Mouse (Mus musculus) limb, embryonic 10.5 days (tissue): ENCODE measurements around the gene Gpatch8. TPM values are rescaled to one million over a fixed set of nuclear protein-coding genes. Genes with fewer than 3 reads are reported as not detected.
A peak's percentile ranks its signal among the peaks of the same experiment; 100 is the strongest.

Experiments
- DNase-seq: peaks from one replicate; pipeline ENCODE4 v3.0.0-alpha.2; 2017; ENCODE audit warnings: low spot score
- H3K27ac ChIP-seq: fragments of 300-500 bp; sonication (generic); 2 replicates; pipeline ENCODE4 v1.5.1; 2016; ENCODE audit warnings: mild to moderate bottlenecking
- H3K27me3 ChIP-seq: fragments of 300-500 bp; sonication (generic); 2 replicates; pipeline ENCODE4 v1.6.1; 2016; ENCODE audit warnings: low read depth, mild to moderate bottlenecking; ENCODE audit not compliant: poor library complexity, severe bottlenecking
- H3K36me3 ChIP-seq: fragments of 300-500 bp; sonication (generic); 2 replicates; pipeline ENCODE4 v1.6.1; 2016; ENCODE audit warnings: mild to moderate bottlenecking, moderate library complexity
- H3K4me1 ChIP-seq: fragments of 300-500 bp; sonication (generic); 2 replicates; pipeline ENCODE4 v1.6.1; 2016
- H3K4me3 ChIP-seq: fragments of 300-500 bp; sonication (generic); 2 replicates; pipeline ENCODE4 v1.5.1; 2016; ENCODE audit warnings: mild to moderate bottlenecking, moderate library complexity
- H3K9me3 ChIP-seq: fragments of 300-500 bp; sonication (generic); replicated peaks from 2 replicates; pipeline ENCODE4 v1.6.1; 2016; ENCODE audit warnings: mild to moderate bottlenecking
- WGBS: fragments of 180-500 bp; shearing (Covaris S2); methylation state at CpG from one replicate; pipeline ENCODE4 v1.1.7; 2016; 5-methylcytosine and 5-hydroxymethylcytosine counted together
- polyA plus RNA-seq: library from polyadenylated mRNA; unstranded; fragments of >200 nt; fragmentation: Nextera tagmentation; extraction: Ambion mirVana; gene quantifications from 2 replicates; pipeline ENCODE4 v1.2.1, GENCODE M21; 2016

Gpatch8 gene
- polyA plus RNA-seq, 1 experiment from 2014 or later, result 77.1 TPM

DNA sequence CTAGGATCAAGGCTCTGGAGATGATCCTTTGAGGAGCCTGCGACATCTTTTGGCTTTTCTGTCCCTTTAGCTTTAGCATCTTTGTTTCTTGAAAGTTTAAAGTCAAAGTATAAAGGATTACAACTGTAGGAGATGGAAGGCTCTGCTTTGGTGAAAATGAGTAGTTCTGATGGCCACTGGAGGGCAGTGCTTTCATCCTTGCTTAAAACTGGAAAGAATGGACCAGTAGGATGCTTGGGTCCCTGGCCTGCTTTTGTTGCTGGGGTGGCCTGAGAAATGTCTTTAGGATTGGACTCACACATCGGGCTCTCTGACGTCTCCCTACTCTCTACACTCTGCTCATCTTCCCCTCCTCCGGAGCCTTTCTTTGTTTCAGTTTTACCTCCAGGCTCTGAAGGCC lies 75.3 kb downstream of the Gpatch8 start:
- Histone ChIP-seq H3K27me3 (no peaks in the 10 kb centered on the region), H3K27ac (no peak overlapping the region), H3K4me1 (no peaks in the 10 kb centered on the region), H3K9me3 (no peaks in the 10 kb centered on the region), H3K4me3 (no peak overlapping the region), H3K36me3 (peaks cover 86% of the 10 kb centered on the region)
- no peak for DNase-seq
- 91% methylated on average over 4 of the region's 4 CpGs for WGBS

DNA sequence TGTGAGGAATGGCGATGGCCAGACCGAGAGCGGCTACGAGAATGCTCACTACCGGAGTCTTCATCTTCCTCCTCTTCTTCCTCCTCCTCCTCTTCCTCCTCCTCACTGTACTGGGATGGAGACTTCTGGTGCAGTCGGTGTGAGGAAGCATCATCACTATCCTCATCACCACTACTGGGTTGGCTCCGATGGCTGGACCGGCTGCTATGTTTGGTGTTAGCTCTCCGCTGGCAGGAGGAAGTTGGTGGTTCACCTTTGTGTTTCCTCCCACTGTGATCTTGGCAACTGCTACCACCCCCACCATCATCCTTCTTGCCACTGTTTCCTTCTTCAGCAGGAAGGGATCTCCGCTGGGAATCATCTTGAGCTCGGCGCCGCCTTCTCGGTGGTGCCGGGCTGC lies 76.1 kb downstream of the Gpatch8 start:
- 97% methylated on average over 15 of the region's 15 CpGs for WGBS
- peaks cover 84% of the 10 kb centered on the region for H3K36me3 ChIP-seq
- no peak overlapping the region for H3K4me3 ChIP-seq
- no peaks in the 10 kb centered on the region for H3K4me1 ChIP-seq
- H3K27ac ChIP-seq, result no peak overlapping the region
- no peaks in the 10 kb centered on the region for H3K9me3 ChIP-seq
- no peak for DNase-seq
- H3K27me3 ChIP-seq, result no peaks in the 10 kb centered on the region

DNA sequence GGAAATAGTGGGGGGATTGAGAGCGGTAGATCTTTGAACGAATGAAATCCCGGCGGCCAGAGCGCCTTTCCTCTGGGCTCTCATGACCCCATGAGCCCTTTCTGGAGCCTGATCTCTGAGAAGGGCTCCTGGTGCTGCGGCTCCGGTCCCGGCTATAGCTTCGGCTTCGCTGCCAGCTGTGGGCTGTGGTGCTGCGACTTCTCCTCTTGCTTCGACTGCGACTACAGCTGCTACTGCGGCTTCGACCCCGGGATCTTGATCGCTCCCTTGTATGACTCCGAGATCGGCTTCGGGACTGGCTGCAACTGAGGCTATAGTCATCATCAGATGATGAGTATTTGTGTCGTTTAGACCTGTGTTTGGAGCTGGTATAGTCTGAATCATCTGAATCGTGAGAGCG lies 76.6 kb downstream of the Gpatch8 start:
- no peaks in the 10 kb centered on the region for H3K27me3 ChIP-seq
- 96% methylated on average over 23 of the region's 23 CpGs for WGBS
- H3K27ac ChIP-seq, result no peak overlapping the region
- H3K36me3 ChIP-seq, result peaks cover 82% of the 10 kb centered on the region
- no peaks in the 10 kb centered on the region for H3K9me3 ChIP-seq
- no peak for DNase-seq
- no peak overlapping the region for H3K4me3 ChIP-seq
- no peaks in the 10 kb centered on the region for H3K4me1 ChIP-seq

DNA sequence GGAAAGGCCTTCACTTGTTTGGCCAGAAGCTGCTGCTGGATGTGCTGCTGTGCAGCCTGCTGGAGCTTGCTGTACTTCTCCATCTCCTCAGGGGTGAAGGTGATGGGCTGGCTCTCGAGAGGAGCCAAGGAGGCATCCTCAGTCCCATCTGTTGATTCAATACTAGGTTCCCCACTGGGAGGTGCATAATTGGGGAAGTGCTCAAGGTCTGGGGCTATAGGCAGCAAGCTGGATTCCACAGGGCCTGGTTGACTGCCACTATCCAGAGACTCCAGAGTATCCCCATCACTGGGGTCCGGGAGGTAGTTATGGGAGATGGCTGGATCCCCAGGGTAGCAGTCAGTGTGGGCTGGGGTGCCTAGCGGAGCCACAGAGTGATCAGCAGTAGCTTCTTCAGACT lies 77.5 kb downstream of the Gpatch8 start:
- no peaks in the 10 kb centered on the region for H3K9me3 ChIP-seq
- H3K4me1 ChIP-seq, result no peaks in the 10 kb centered on the region
- no peak for DNase-seq
- no peaks in the 10 kb centered on the region for H3K27me3 ChIP-seq
- WGBS, result 88% methylated on average over 3 of the region's 3 CpGs
- no peak overlapping the region for H3K27ac ChIP-seq
- no peak overlapping the region for H3K4me3 ChIP-seq
- H3K36me3 ChIP-seq, result peaks cover 78% of the 10 kb centered on the region

DNA sequence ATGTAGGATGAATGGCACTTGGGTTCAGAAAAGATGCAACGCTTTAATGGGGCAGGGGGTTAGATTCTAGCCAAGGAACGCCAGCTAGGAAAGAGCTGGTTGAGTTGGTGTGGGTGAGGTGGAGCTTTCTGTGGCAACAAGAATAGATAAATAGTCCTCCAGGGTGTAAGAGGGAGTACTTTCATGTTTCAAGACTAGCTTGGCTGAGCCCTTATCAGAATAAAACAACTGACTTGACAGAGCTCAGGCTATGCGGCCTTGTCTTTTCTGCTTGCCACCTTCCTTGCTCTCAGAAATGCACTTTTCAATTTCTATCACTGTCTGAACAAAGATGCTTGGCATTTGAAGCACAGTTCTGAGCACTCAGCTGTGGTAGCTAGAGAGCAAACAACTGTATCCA lies 81.2 kb downstream of the Gpatch8 start:
- H3K4me1 ChIP-seq, result no peaks in the 10 kb centered on the region
- no peak for DNase-seq
- H3K27me3 ChIP-seq, result 0 out of 2 replicates have a peak, but pooled peaks cover under 1% of the 10 kb centered on the region
- no peaks in the 10 kb centered on the region for H3K9me3 ChIP-seq
- H3K4me3 ChIP-seq, result no peak overlapping the region
- H3K27ac ChIP-seq, result no peak overlapping the region
- 92% methylated on average over 3 of the region's 3 CpGs for WGBS
- peaks cover 46% of the 10 kb centered on the region for H3K36me3 ChIP-seq

DNA sequence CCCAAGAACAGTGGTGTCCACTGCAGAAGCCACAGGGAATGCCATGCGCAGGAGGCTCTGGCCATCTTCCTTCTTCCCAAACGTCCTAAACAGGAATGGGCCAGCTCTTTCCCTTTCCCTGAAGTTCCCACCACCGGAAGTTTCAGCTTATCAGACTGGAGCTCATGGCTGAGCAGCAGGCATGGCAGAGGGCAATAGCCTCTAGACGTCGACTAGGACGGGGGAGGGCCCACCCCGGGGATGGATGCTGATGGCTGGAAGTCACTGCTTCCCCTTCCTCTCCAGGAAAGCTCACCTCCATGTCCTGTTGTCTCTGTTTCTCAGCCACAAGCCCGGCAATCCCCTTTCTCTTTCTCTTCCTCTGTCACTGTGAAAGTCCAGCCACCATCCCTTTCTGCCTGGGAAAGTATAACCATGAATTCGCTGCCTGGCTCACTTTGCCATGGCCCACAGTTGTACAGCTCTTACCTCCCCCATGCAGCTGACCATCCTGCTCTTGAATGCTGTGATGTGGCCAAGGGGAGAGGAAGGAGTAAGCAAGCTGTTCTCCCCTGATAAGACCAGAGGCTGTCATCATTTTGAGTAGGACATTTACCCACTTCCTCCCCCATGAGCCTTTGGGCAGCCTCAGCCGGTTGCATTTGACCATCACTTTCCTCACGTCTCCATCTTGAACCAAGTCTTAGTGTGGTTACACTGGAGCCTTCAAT lies 86.4 kb downstream of the Gpatch8 start, which contains the start of gene Itga2b:
Itga2b (minus strand) TSS at position 475 of the 710 bp plus-strand sequence.
- no peak for DNase-seq
- H3K4me3 ChIP-seq, result no peak within 1 kb of the TSS
- H3K36me3 ChIP-seq, result peaks cover 3% of the 10 kb centered on the region; the same call in 1 of the 2 replicates
- no peaks in the 10 kb centered on the region for H3K9me3 ChIP-seq
- WGBS, result 59% methylated on average over 11 of the region's 11 CpGs
- peaks cover 25% of the 10 kb centered on the region for H3K4me1 ChIP-seq
- peaks cover 44% of the 10 kb centered on the region for H3K27me3 ChIP-seq
- H3K27ac ChIP-seq, result no peak within 1 kb of the TSS

DNA sequence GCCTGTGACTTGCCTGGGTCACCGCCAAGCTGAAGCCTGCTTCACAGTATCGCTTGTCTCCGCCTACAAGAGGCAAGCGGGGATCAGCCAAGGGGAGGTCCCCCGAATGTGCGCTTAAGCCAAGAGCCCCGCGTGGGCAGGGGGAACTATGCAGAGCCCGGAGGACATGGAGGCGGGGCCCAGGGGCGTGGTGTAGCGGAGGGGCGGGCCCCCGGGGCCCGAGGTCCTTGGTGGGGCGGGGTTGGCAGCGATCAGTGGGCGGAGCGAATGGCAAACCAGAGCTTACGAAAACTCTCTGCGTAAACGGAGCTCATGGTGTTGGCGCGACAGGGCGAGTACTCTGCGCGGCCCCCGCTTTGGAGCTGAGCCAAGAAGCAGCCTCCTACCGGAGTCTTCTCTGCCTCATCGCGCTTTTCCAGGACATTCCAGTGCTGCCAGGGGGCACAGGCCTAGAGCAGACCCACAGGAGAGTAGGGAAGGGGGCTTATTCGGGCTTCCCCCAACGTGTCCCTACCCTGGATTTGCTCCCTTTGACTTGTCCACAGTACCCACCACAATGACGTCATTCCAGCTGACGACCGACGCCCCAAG lies 89.1 kb downstream of the Gpatch8 start:
- peak overlapping the region; percentile 53 for H3K4me3 ChIP-seq
- H3K27me3 ChIP-seq, result peaks cover 57% of the 10 kb centered on the region
- no peaks in the 10 kb centered on the region for H3K36me3 ChIP-seq
- DNase-seq, result peak; percentile 93
- H3K9me3 ChIP-seq, result no peaks in the 10 kb centered on the region
- peak overlapping the region; percentile 75 for H3K27ac ChIP-seq
- H3K4me1 ChIP-seq, result peaks cover 25% of the 10 kb centered on the region
- under 1% methylated on average over 37 of the region's 37 CpGs for WGBS

DNA sequence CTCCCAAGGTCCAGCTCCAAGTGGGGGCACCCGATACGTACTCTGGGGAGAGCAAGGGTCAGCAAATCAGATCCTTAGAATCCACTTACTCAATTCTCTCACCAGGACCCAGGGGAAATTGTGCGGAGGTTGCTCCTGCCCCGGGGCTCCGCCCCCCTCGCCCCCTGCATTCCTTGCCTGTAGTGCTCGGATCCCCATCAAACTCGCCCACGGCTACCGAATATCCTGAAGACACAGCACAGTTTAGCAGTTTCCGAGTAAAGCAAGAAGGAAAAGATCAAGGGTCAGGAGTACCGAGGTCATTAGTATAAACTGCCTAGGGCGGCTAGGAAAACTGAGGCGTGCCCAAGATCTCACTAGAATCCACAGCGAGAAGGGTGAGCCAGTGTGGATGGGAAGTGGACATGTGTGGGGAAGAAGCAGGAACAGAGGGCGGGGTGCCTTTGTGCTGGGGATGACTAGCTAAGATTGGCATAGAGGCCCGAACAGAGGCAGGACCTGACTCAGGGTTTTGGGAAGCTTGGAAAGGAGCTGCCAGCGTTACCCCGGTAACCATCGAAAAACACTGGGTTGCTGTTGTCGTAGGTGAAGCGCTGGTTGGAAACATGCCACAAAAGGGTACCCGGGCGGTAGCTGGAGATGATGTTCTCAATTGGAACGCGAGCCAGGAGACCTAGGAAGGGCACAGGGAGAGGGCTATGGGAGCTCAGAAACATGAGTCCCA lies 90.3 kb downstream of the Gpatch8 start:
- peaks cover 25% of the 10 kb centered on the region for H3K4me1 ChIP-seq
- peak; percentile 43 for DNase-seq
- peak overlapping the region; percentile 25 for H3K4me3 ChIP-seq
- H3K27ac ChIP-seq, result no peak overlapping the region
- peaks cover 57% of the 10 kb centered on the region for H3K27me3 ChIP-seq
- no peaks in the 10 kb centered on the region for H3K9me3 ChIP-seq
- H3K36me3 ChIP-seq, result no peaks in the 10 kb centered on the region
- WGBS, result 14% methylated on average over 26 of the region's 26 CpGs

DNA sequence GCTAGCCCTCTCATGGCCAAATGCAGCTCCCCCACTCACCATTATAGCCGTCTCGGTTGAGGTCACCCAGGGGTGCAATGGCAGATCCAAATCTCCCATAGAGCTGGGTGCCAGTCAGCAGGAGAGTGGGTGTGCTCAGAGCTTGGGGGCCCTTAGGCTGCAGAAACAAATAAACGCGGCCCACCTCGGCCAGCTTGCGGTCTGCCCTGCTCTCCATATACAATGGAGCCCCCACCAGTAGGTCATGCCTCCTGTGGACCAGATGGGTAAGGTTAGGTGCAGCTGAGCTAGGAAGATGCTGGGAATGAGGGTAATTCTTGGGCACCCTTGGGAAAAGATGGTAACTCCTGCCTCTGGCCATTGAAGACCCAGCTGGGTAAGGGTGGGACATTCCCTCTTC lies 91.3 kb downstream of the Gpatch8 start:
- WGBS, result 91% methylated on average over 6 of the region's 6 CpGs

DNA sequence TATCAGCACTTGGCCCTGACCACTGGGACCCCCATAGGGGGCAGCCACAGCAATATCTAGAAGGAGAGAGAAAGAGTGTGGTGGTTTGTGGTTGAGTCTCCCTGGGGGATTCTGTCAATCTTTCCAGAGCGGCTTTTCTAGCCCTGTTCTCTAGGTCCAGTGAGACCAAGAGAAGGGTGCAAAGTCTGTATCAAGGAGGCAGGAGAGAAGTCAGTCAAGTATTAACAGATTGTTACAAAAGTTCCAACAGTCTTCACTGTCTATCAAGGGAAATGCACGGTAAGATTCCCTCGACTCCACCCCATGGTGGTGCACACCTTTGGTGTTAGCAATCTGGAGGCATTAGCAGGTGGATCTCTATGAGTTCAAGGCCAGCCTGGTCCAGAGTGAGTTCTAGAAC lies 94.4 kb downstream of the Gpatch8 start:
- no peak overlapping the region for H3K27ac ChIP-seq
- peaks cover 62% of the 10 kb centered on the region for H3K27me3 ChIP-seq
- no peaks in the 10 kb centered on the region for H3K36me3 ChIP-seq
- no peak for DNase-seq
- no peaks in the 10 kb centered on the region for H3K9me3 ChIP-seq
- no peak overlapping the region for H3K4me3 ChIP-seq
- 83% methylated on average over 3 of the region's 3 CpGs for WGBS
- peaks cover 18% of the 10 kb centered on the region for H3K4me1 ChIP-seq

More for the DNA sequence above, 91.3 kb downstream of the Gpatch8 start:
- Histone ChIP-seq H3K9me3 (no peaks in the 10 kb centered on the region), H3K4me3 (no peak overlapping the region), H3K27me3 (peaks cover 63% of the 10 kb centered on the region), H3K27ac (no peak overlapping the region), H3K4me1 (peaks cover 27% of the 10 kb centered on the region), H3K36me3 (no peaks in the 10 kb centered on the region)
- no peak for DNase-seq

DNA sequence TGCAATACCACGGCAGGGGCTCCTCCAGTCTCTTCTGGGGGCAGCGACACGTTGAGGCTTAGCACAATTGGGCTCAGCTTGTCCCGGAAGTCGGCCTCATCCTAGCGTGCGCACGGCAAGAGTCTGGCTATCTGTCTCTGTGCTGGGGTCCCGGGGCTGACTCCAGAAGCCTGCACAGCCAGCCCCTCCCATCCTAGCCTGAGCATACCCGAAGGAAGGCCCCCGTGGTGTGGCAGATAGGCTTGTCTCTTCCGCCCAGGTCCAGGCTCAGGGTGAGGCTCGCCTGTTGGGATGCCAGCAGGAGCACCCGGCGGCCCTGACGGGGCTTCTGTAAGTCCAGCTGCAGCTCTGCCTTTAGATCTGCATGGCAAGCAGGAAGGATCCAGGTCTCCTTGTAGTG lies 95.7 kb downstream of the Gpatch8 start:
- Histone ChIP-seq H3K27ac (no peak overlapping the region), H3K27me3 (peaks cover 60% of the 10 kb centered on the region), H3K36me3 (no peaks in the 10 kb centered on the region), H3K9me3 (no peaks in the 10 kb centered on the region), H3K4me1 (peaks cover 19% of the 10 kb centered on the region), H3K4me3 (no peak overlapping the region)
- WGBS, result 61% methylated on average over 16 of the region's 16 CpGs
- DNase-seq, result no peak

DNA sequence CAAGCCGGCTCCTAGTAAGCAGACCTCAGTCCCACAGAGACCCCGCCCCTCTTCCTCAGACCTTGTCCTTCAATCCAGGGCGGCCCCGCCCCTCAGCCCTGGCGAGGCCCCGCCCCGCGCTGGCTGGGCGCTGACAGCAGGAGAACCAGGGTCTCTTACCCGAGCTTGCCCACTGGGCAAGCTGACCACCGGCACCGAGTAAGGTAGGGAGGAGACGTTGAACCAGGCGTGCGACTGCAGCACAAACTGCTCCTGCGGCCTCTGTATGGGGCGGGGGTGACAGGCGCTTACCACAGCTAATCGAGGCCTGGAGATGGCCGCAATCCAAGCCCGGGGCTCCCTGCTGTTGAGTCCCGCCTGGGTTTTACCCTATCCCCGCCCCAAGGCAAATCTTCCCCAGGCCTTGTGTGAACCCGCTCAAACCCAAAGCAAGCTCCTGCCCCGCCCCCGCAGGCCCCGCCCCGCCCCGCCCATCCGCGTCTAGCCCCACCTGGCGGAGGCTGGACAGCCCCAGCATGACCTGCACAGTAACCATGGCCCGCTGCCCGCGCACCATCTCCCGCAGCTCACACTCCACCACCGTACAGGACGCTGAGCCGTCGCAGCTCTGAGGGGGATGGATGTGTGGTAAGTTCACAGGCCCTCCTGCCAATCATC lies 100.3 kb downstream of the Gpatch8 start:
- H3K36me3 ChIP-seq, result no peaks in the 10 kb centered on the region
- 1% methylated on average over 40 of the region's 40 CpGs for WGBS
- H3K27ac ChIP-seq, result peak overlapping the region; percentile 66; the same call in 1 of the 2 replicates
- peak; percentile 93 for DNase-seq
- H3K27me3 ChIP-seq, result peaks cover 84% of the 10 kb centered on the region
- H3K9me3 ChIP-seq, result no peaks in the 10 kb centered on the region
- H3K4me1 ChIP-seq, result peaks cover 30% of the 10 kb centered on the region
- peak overlapping the region; percentile 65 for H3K4me3 ChIP-seq
